17 mouse cellular contexts compared by ENCODE assay signal in genomic region chr7:110742022-110742421, GRCm38 (mm10).
"Had no signal": no experiment of that assay in that cellular context is flagged by ENCODE, and none has a peak within 500 bp of the region (broad histone marks: within the 10 kb centered on the region; RNA-seq: fewer than 3 reads in every experiment).

No protein-coding gene starts in this region.

- H3K27me3 ChIP-seq: intestine, embryonic 15.5 days; liver, embryonic 13.5 days; midbrain, embryonic 12.5 days; midbrain, embryonic 15.5 days; neural tube, embryonic 12.5 days; neural tube, embryonic 15.5 days had no signal

- DNase-seq: layer of hippocampus, postnatal 36 days; liver, embryonic 13.5 days; lung, adult 2 months; lung, postnatal 14 days; lung, postnatal 4 days; right cerebral cortex, adult 18-20 months; right cerebral cortex, postnatal 14 days; right cerebral cortex, postnatal 4 days; thymus, adult 2 months; thymus, postnatal 14 days had no signal

- H3K27ac ChIP-seq: intestine, embryonic 15.5 days; left cerebral cortex, adult 2 months; liver, embryonic 13.5 days; midbrain, embryonic 12.5 days; midbrain, embryonic 15.5 days; neural tube, embryonic 12.5 days; neural tube, embryonic 15.5 days; stomach, postnatal 0 days had no signal

- H3K36me3 ChIP-seq: intestine, embryonic 15.5 days; liver, embryonic 13.5 days; midbrain, embryonic 12.5 days; midbrain, embryonic 15.5 days; neural tube, embryonic 12.5 days; neural tube, embryonic 15.5 days had no signal

- H3K4me2 ChIP-seq: intestine, embryonic 15.5 days; liver, embryonic 13.5 days; midbrain, embryonic 12.5 days; midbrain, embryonic 15.5 days; neural tube, embryonic 12.5 days; neural tube, embryonic 15.5 days had no signal

- H3K9ac ChIP-seq: intestine, embryonic 15.5 days; liver, embryonic 13.5 days; midbrain, embryonic 12.5 days; midbrain, embryonic 15.5 days; neural tube, embryonic 12.5 days; neural tube, embryonic 15.5 days had no signal

- H3K4me1 ChIP-seq: intestine, embryonic 15.5 days; liver, embryonic 13.5 days had no signal

- H3K4me3 ChIP-seq: intestine, embryonic 15.5 days; left cerebral cortex, adult 2 months; liver, embryonic 13.5 days; midbrain, embryonic 12.5 days; midbrain, embryonic 15.5 days; neural tube, embryonic 12.5 days; neural tube, embryonic 15.5 days had no signal

- ATAC-seq: intestine, embryonic 15.5 days; midbrain, embryonic 15.5 days had no signal

- H3K9me3 ChIP-seq: intestine, embryonic 15.5 days; midbrain, embryonic 12.5 days; midbrain, embryonic 15.5 days; neural tube, embryonic 12.5 days; neural tube, embryonic 15.5 days had no signal
